Mouse (Mus musculus) thymus, adult 2 months (tissue): ENCODE results near the gene Gramd1b. TPM values are rescaled to one million over a fixed set of nuclear protein-coding genes. Genes with fewer than 3 reads are reported as not detected.

Experiments
- DNase-seq: peaks from one replicate; pipeline ENCODE4 v3.0.0; 2021
- H3K27ac ChIP-seq: fragments of 200-500 bp; 2 replicates; pipeline ENCODE4 v1.5.1; 2012; ENCODE audit warnings: low read length, control low read depth; ENCODE audit not compliant: control insufficient read depth, insufficient read depth
- H3K27me3 ChIP-seq: fragments of 200-500 bp; 2 replicates; pipeline ENCODE4 v1.6.1; 2012; ENCODE audit warnings: mild to moderate bottlenecking, low read length, moderate library complexity, mixed read lengths; ENCODE audit not compliant: control insufficient read depth, insufficient read depth
- H3K36me3 ChIP-seq: fragments of 200-500 bp; 2 replicates; pipeline ENCODE4 v1.6.1; 2012; ENCODE audit warnings: mild to moderate bottlenecking, low read length, moderate library complexity; ENCODE audit not compliant: control insufficient read depth, insufficient read depth
- H3K4me1 ChIP-seq: fragments of 200-500 bp; replicated peaks from 2 replicates; pipeline ENCODE4 v1.6.1; 2012; ENCODE audit warnings: low read length; ENCODE audit not compliant: control insufficient read depth, insufficient read depth
- H3K4me3 ChIP-seq: fragments of 200-500 bp; 2 replicates; pipeline ENCODE4 v1.5.1; 2012; ENCODE audit warnings: mild to moderate bottlenecking, low read length, control low read depth, moderate library complexity; ENCODE audit not compliant: control insufficient read depth, insufficient read depth
- CTCF ChIP-seq: fragments of 200-500 bp; IDR thresholded peaks from 2 replicates; pipeline ENCODE4 v1.5.1; 2012; ENCODE audit warnings: mild to moderate bottlenecking, control low read depth, low read length, moderate library complexity, borderline replicate concordance; ENCODE audit not compliant: control insufficient read depth, poor library complexity, insufficient read depth; ENCODE audit errors: extremely low read depth
- POLR2A ChIP-seq: fragments of 200-500 bp; IDR thresholded peaks from 2 replicates; pipeline ENCODE4 v1.6.1; 2012; ENCODE audit warnings: mild to moderate bottlenecking, low read length, control low read depth, moderate library complexity; ENCODE audit not compliant: control insufficient read depth, poor library complexity, insufficient read depth; ENCODE audit errors: extremely low read depth
- WGBS: fragments of 180-500 bp; shearing (Covaris S2); methylation state at CpG from one replicate; pipeline ENCODE4 v1.1.7; 2018; 5-methylcytosine and 5-hydroxymethylcytosine counted together
- polyA plus RNA-seq: library from polyadenylated mRNA; depleted of rRNA; stranded (reverse); fragments of >200 nt; gene quantifications from 2 replicates; pipeline ENCODE4 v1.2.3, GENCODE M21; 2012

The Gramd1b gene
- polyA plus RNA-seq, 1 experiment = 43.0 TPM

DNA sequence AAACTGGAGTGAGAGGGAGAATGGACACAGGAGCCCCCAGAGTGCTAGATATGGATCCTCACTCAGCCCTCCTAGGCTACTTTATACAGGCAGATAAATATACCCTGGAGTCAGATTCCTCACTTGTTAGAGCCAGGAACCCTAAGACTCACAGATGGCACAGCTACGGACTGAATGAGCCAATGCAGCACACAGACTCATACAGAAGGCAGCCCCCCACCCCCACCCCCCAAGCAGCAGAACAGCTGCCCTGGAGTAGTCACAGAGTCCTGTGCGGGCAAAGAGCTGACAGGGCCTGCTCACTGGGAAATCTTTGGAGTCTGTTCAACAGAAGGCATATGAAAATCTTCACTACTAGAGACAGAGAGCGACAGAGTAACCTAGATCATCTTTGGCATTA is 223.9 kb downstream of the Gramd1b start:
- 96% methylated on average over 3 of the region's 3 CpGs for WGBS
- no peak overlapping the region for H3K27ac ChIP-seq
- no peaks in the 10 kb centered on the region for H3K4me1 ChIP-seq
- no peak for DNase-seq
- H3K4me3 ChIP-seq = no peak overlapping the region
- H3K27me3 ChIP-seq = no peaks in the 10 kb centered on the region
- peaks cover 10% of the 10 kb centered on the region; the same call in 1 of the 2 replicates for H3K36me3 ChIP-seq
- TF ChIP-seq CTCF (no peak), POLR2A (no peak)

GRCm38 (mm10) chr9:40304243-40304642 is 226.9 kb downstream of the Gramd1b start:
- Histone ChIP-seq H3K27me3 (no peaks in the 10 kb centered on the region), H3K4me3 (no peak overlapping the region), H3K4me1 (no peaks in the 10 kb centered on the region), H3K27ac (no peak overlapping the region), H3K36me3 (peaks cover 10% of the 10 kb centered on the region; the same call in 1 of the 2 replicates)
- DNase-seq = no peak
- WGBS = 97% methylated on average over 8 of the region's 8 CpGs
- TF ChIP-seq CTCF = no peak
- no peak for TF ChIP-seq POLR2A

- Histone ChIP-seq H3K4me3 (no peak overlapping the region), H3K27me3 (no peaks in the 10 kb centered on the region), H3K4me1 (no peaks in the 10 kb centered on the region), H3K36me3 (peaks cover 10% of the 10 kb centered on the region; the same call in 1 of the 2 replicates), H3K27ac (no peak overlapping the region)
- 99% methylated on average over 8 of the region's 8 CpGs for WGBS
- DNase-seq = no peak
- TF ChIP-seq POLR2A (no peak), CTCF (no peak)
Observed at GRCm38 (mm10) chr9:40302375-40302774, 228.8 kb downstream of the Gramd1b start.

DNA sequence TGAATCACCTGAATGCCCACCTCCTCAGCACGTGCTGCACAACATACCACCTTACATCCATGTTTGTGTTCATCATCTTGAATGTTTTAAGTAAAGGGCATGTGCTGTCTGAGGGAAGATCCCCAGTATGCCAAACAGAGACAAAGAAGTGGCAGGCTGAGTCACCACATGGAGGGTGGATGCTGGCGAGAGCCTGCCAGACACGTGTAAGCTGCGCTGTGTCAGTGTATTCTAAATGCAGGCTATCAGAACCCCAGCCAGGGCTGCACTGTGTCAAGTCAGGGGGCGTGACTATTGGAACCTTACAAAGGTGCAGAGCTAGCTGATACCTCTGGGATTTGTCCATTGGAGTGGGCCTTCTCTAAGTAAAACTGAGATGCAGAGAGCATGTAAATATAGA is 229.7 kb downstream of the Gramd1b start:
- TF ChIP-seq POLR2A = no peak
- TF ChIP-seq CTCF = no peak
- peaks cover 3% of the 10 kb centered on the region; the same call in 1 of the 2 replicates for H3K36me3 ChIP-seq
- DNase-seq = no peak

GRCm38 (mm10) chr9:40300018-40300989 is 230.9 kb downstream of the Gramd1b start:
- Histone ChIP-seq H3K36me3 (peaks cover 3% of the 10 kb centered on the region; the same call in 1 of the 2 replicates), H3K27me3 (no peaks in the 10 kb centered on the region), H3K4me3 (no peak overlapping the region), H3K4me1 (no peaks in the 10 kb centered on the region), H3K27ac (no peak overlapping the region)
- TF ChIP-seq CTCF = no peak
- no peak for TF ChIP-seq POLR2A
- DNase-seq = no peak
- 98% methylated on average over 15 of the region's 15 CpGs for WGBS

More for the DNA sequence above, 229.7 kb downstream of the Gramd1b start:
- Histone ChIP-seq H3K27me3 (no peaks in the 10 kb centered on the region), H3K4me3 (no peak overlapping the region), H3K4me1 (no peaks in the 10 kb centered on the region), H3K27ac (no peak overlapping the region)
- 93% methylated on average over 5 of the region's 5 CpGs for whole genome bisulfite sequencing

DNA sequence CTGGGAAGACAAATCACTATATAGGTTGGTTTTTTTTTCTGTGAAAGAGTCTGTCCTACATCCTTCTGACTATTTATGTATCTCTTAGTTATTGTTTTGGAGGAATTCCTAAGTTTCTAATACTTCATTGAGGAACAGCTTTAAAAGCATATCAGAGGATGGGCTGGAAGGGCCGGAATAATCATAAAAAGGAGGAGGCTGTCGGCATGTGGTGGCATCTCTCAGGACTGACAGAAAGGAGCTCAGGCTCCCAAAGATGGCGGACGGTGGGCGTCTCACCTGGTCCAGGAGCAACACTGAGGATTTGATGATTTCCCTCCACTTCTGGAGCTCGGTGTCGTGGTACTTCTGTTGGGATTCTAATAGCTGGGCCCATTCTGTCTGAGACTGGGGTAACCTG is 231.9 kb downstream of the Gramd1b start:
- WGBS = 94% methylated on average over 7 of the region's 7 CpGs
- DNase-seq = no peak
- no peak for TF ChIP-seq CTCF
- TF ChIP-seq POLR2A = no peak
- no peaks in the 10 kb centered on the region for H3K27me3 ChIP-seq
- H3K4me1 ChIP-seq = no peaks in the 10 kb centered on the region
- H3K27ac ChIP-seq = no peak overlapping the region
- no peak overlapping the region for H3K4me3 ChIP-seq
- H3K36me3 ChIP-seq = no peaks in the 10 kb centered on the region
